8 mouse cellular contexts compared by ENCODE assay signal in genomic region chr10:81996742-81997536, GRCm38 (mm10). TPM values are rescaled to one million over a fixed set of nuclear protein-coding genes. Genes with fewer than 3 reads are reported as not detected.
DNase-seq lines count a peak whose midpoint lies in the region; ATAC-seq lines count a peak whose summit lies in the region.
"Not testable (repeated sequence)": the region's sequence is repeated elsewhere in the genome, so short reads cannot be mapped to it uniquely, and the experiment has no call there.

No protein-coding gene starts in this region.

- under 1% methylated on average over 14 of the region's 48 CpGs for WGBS in heart, embryonic 12.5 days
- WGBS in kidney, embryonic 15.5 days: 3% methylated on average over 14 of the region's 48 CpGs
- WGBS in limb, embryonic 15.5 days: 1% methylated on average over 14 of the region's 48 CpGs
- WGBS in midbrain, embryonic 16.5 days: 4% methylated on average over 12 of the region's 48 CpGs

- peak overlapping the region; percentile 59 for H3K4me2 ChIP-seq in heart, embryonic 12.5 days
- H3K4me2 ChIP-seq in kidney, embryonic 15.5 days: peak overlapping the region; percentile 54
- peak overlapping the region; percentile 33 for H3K4me2 ChIP-seq in limb, embryonic 15.5 days
- H3K4me2 ChIP-seq in midbrain, embryonic 16.5 days (ENCODE audit: low read length): peak overlapping the region; percentile 49

- ATAC-seq in erythroid progenitor cell, adult 5-6 weeks (replicated peaks; ENCODE audit: low FRiP score, poor library complexity, severe bottlenecking): peak; percentile 99
- ATAC-seq in heart, embryonic 12.5 days (ENCODE audit: insufficient number of reproducible peaks, low FRiP score): peak; percentile 98
- peak; percentile 100 for ATAC-seq in kidney, embryonic 15.5 days (replicated peaks; ENCODE audit: low FRiP score)
- ATAC-seq in limb, embryonic 15.5 days (ENCODE audit: insufficient number of reproducible peaks, low FRiP score, low TSS enrichment, low read depth): peak; percentile 98
- peak; percentile 100 for ATAC-seq in midbrain, embryonic 16.5 days

- peak; percentile 88 for DNase-seq in CD4-positive, CD25-positive, alpha-beta regulatory T cell, adult 2 months (ENCODE audit: low read depth, low spot score)
- DNase-seq in spleen, postnatal 14 days (ENCODE audit: low spot score in 2 of 2): peak; percentile 28 to 32

- not testable (repeated sequence) for H3K27me3 ChIP-seq in heart, embryonic 12.5 days (replicated peaks); kidney, embryonic 15.5 days; limb, embryonic 15.5 days; midbrain, embryonic 16.5 days (ENCODE audit: control insufficient read depth, insufficient read depth, low read depth, low read length)

- not testable (repeated sequence) for H3K9ac ChIP-seq in heart, embryonic 12.5 days; kidney, embryonic 15.5 days; limb, embryonic 15.5 days
- peak overlapping the region; percentile 46; the same call in 1 of the 2 replicates for H3K9ac ChIP-seq in midbrain, embryonic 16.5 days (ENCODE audit: low read depth, low read length)

- not testable (repeated sequence) for H3K4me1 ChIP-seq in brown adipose tissue, adult 24 weeks (ENCODE audit: control insufficient read depth, insufficient read depth, insufficient read length, low read length); heart, embryonic 12.5 days (replicated peaks); kidney, embryonic 15.5 days; limb, embryonic 15.5 days; midbrain, embryonic 16.5 days (ENCODE audit: control insufficient read depth, insufficient read depth, low read length)

- peaks cover 18% of the 10 kb centered on the region for H3K36me3 ChIP-seq in heart, embryonic 12.5 days
- H3K36me3 ChIP-seq in kidney, embryonic 15.5 days: peaks cover 24% of the 10 kb centered on the region
- peaks cover 15% of the 10 kb centered on the region; the same call in 1 of the 2 replicates for H3K36me3 ChIP-seq in limb, embryonic 15.5 days
- H3K36me3 ChIP-seq in midbrain, embryonic 16.5 days (ENCODE audit: control insufficient read depth, insufficient read depth, low read length): not testable (repeated sequence)

- not testable (repeated sequence) for H3K27ac ChIP-seq in brown adipose tissue, adult 24 weeks (replicated peaks; ENCODE audit: low read depth, low read length); heart, embryonic 12.5 days (ENCODE audit: poor library complexity, severe bottlenecking); kidney, embryonic 15.5 days; limb, embryonic 15.5 days
- 0 out of 2 replicates have a peak overlapping the region, but pooled peaks have one; percentile 22 for H3K27ac ChIP-seq in midbrain, embryonic 16.5 days (ENCODE audit: low read length)

- H3K4me3 ChIP-seq in brown adipose tissue, adult 24 weeks (ENCODE audit: insufficient read depth, low read depth, low read length): peak overlapping the region; percentile 39
- H3K4me3 ChIP-seq in heart, embryonic 12.5 days: peak overlapping the region; percentile 46
- H3K4me3 ChIP-seq in kidney, embryonic 15.5 days (replicated peaks): peak overlapping the region; percentile 39
- peak overlapping the region; percentile 37 for H3K4me3 ChIP-seq in limb, embryonic 15.5 days
- H3K4me3 ChIP-seq in midbrain, embryonic 16.5 days (ENCODE audit: low read depth, low read length): peak overlapping the region; percentile 40

- H3K9me3 ChIP-seq in heart, embryonic 12.5 days (replicated peaks); kidney, embryonic 15.5 days (replicated peaks); limb, embryonic 15.5 days; midbrain, embryonic 16.5 days (replicated peaks; ENCODE audit: control insufficient read depth, low read length, poor library complexity, severe bottlenecking): not testable (repeated sequence)

RNA-seq across cellular contexts. Expression of gene Zfp873, which starts 51.0 kb away (rescaled TPM):
- 1.3 and 1.4 TPM in 2 replicates for polyA plus RNA-seq in brown adipose tissue, adult 24 weeks (2012; ENCODE audit: insufficient read depth, insufficient read length, missing spikeins)
- total RNA-seq in erythroid progenitor cell, adult 5-6 weeks (2015; ENCODE audit: low replicate concordance): 11.3 TPM in 1 of 2 replicates, not detected in the other
- total RNA-seq in erythroid progenitor cell, adult 5-6 weeks (2017; ENCODE audit: low replicate concordance): 1.6 and 1.8 TPM in 2 replicates
- polyA plus RNA-seq in heart, embryonic 12.5 days (2016; fragmentation: Nextera tagmentation; extraction: Ambion mirVana): 9.8 TPM in 2 replicates
- polyA plus RNA-seq in kidney, embryonic 15.5 days (2015; fragmentation: Nextera tagmentation; extraction: Ambion mirVana): 13.9 and 15.9 TPM in 2 replicates
- 13.4 and 13.7 TPM in 2 replicates for polyA plus RNA-seq in limb, embryonic 15.5 days (2015; fragmentation: Nextera tagmentation; extraction: Ambion mirVana)
- 16.2 and 17.4 TPM in 2 replicates for polyA plus RNA-seq in midbrain, embryonic 16.5 days (2015; fragmentation: Nextera tagmentation; extraction: Ambion mirVana)
